Mouse (Mus musculus) intestine, embryonic 15.5 days (tissue): Measurements from ENCODE around the gene Hes3. TPM values are rescaled to one million over a fixed set of nuclear protein-coding genes. Genes with fewer than 3 reads are reported as not detected.

Source experiments
- ATAC-seq: fragments of 200-750 bp; cut with Nextera tagmentation; 2 replicates; pipeline ENCODE4 v1.8.0; 2017; ENCODE audit warnings: moderate TSS enrichment, moderate library complexity
- H3K27ac ChIP-seq: fragments of 300-500 bp; sonication (generic); 2 replicates; pipeline ENCODE4 v1.5.1; 2015; ENCODE audit warnings: mild to moderate bottlenecking, inconsistent platforms
- H3K27me3 ChIP-seq: fragments of 300-500 bp; sonication (generic); replicated peaks from 2 replicates; pipeline ENCODE4 v1.6.1; 2015; ENCODE audit warnings: inconsistent platforms
- H3K36me3 ChIP-seq: fragments of 300-500 bp; sonication (generic); 2 replicates; pipeline ENCODE4 v1.6.1; 2015; ENCODE audit warnings: inconsistent platforms
- H3K4me1 ChIP-seq: fragments of 300-500 bp; sonication (generic); replicated peaks from 2 replicates; pipeline ENCODE4 v1.6.1; 2015; ENCODE audit warnings: inconsistent platforms
- H3K4me2 ChIP-seq: fragments of 300-500 bp; sonication (generic); replicated peaks from 2 replicates; pipeline ENCODE4 v1.6.1; 2015; ENCODE audit warnings: mild to moderate bottlenecking, inconsistent platforms
- H3K4me3 ChIP-seq: fragments of 300-500 bp; sonication (generic); replicated peaks from 2 replicates; pipeline ENCODE4 v1.5.1; 2015; ENCODE audit warnings: inconsistent platforms
- H3K9ac ChIP-seq: fragments of 300-500 bp; sonication (generic); 2 replicates; pipeline ENCODE4 v1.6.1; 2015; ENCODE audit warnings: inconsistent platforms
- H3K9me3 ChIP-seq: fragments of 300-500 bp; sonication (generic); 2 replicates; pipeline ENCODE4 v1.6.1; 2016; ENCODE audit warnings: inconsistent platforms
- WGBS: fragments of 180-500 bp; shearing (Covaris S2); methylation state at CpG from one replicate; pipeline ENCODE4 v1.1.7; 2015; 5-methylcytosine and 5-hydroxymethylcytosine counted together
- polyA plus RNA-seq: library from polyadenylated mRNA; unstranded; fragments of >200 nt; fragmentation: Nextera tagmentation; extraction: Ambion mirVana; gene quantifications from 2 replicates; pipeline ENCODE4 v1.2.1, GENCODE M21; 2015

Hes3 gene
- polyA plus RNA-seq, 1 experiment from 2014 or later = not detected

- Histone ChIP-seq H3K4me2 (no peak overlapping the region), H3K27me3 (no peaks in the 10 kb centered on the region), H3K4me3 (no peak overlapping the region), H3K36me3 (0 out of 2 replicates have a peak, but pooled peaks cover 3% of the 10 kb centered on the region), H3K4me1 (peaks cover 19% of the 10 kb centered on the region), H3K9ac (no peak overlapping the region), H3K27ac (no peak overlapping the region), H3K9me3 (no peaks in the 10 kb centered on the region)
- 90% methylated on average over 9 of the region's 9 CpGs for WGBS
- ATAC-seq = no peak
Measured at GRCm38 (mm10) chr4:152264867-152265568, 26.4 kb downstream of the Hes3 start.

DNA sequence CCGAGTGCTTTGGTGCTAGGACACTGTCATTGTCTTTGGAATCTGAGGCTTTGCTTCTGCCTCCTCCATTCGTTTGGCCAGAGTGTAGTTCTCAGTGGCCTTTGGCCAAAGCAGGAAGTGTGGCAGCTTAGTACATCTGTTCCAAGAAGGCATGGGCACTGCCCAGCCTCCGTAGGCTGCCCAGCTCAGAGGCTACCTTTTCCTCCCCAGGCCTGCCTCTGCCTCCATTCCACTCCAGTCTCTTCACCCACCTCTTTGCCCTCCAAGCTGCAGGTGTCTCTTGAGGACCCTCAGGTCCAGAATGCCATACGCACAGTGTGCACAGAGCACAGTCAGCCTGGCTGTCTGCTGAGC is 27.3 kb downstream of the Hes3 start:
- Histone ChIP-seq H3K9me3 (no peaks in the 10 kb centered on the region), H3K9ac (no peak overlapping the region), H3K4me1 (peaks cover 19% of the 10 kb centered on the region), H3K27me3 (no peaks in the 10 kb centered on the region), H3K4me2 (no peak overlapping the region), H3K4me3 (no peak overlapping the region), H3K27ac (no peak overlapping the region), H3K36me3 (0 out of 2 replicates have a peak, but pooled peaks cover 3% of the 10 kb centered on the region)
- peak; percentile 24 for ATAC-seq
- 48% methylated on average over 4 of the region's 4 CpGs for WGBS

DNA sequence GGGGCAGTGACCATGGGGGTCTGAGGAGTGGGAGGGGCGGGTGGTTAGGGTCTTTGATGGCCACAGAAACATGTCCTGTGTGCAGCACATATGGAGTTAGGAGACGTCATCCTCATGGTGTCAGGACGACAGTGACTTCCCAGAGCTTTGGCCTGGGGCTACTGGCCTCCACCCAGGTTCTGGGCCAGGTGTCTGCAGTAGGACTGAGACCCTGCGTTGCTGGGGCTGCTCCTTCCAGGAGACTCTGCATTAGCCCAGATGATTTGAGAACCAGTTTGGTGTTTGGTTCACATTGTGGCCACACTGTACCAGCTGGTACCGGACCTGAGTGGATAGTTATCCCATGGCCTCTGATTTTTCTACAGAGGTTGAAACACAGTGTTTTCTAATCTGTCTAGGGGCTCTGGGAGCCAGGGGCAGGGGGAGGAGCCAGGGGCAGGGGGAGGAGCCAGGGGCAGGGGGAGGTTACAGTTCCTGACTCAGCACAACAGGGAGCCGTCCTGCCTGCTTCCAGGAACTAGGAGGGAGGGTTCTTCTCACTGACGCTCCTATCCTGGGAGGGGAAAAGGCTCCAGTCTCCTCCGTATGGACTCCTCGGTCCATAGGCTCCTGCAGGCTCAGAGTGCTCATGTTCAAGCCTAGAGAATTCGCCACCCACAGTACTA is 27.8 kb downstream of the Hes3 start:
- peak; percentile 82 for ATAC-seq
- Histone ChIP-seq H3K27me3 (no peaks in the 10 kb centered on the region), H3K4me1 (peaks cover 19% of the 10 kb centered on the region), H3K9ac (no peak overlapping the region), H3K9me3 (no peaks in the 10 kb centered on the region), H3K36me3 (0 out of 2 replicates have a peak, but pooled peaks cover 3% of the 10 kb centered on the region), H3K27ac (no peak overlapping the region), H3K4me2 (no peak overlapping the region), H3K4me3 (no peak overlapping the region)
- 38% methylated on average over 10 of the region's 10 CpGs for WGBS

GRCm38 (mm10) chr4:152263089-152263488 is 28.4 kb downstream of the Hes3 start:
- WGBS = 57% methylated on average over 9 of the region's 9 CpGs
- H3K4me1 ChIP-seq = peaks cover 19% of the 10 kb centered on the region
- no peak for ATAC-seq

DNA sequence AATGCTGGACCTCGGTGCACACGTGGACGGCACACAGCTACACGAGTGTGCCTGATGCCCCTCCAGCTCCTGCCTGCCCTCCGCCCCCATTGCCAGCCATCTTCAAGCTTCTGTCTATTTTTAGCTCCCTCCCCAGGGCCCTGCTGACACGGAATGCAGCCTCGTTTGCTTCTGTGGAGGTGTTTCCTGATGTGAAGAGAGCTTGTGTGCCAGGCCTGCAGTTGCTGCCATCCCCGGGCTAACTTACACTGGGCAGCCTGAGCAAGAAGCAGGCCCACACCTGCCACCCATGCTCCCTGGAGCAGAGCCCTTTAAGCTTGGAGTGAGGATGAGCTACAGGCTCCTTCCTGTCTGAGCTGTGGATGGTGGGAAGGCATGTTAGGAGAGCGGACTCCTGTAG is 29.3 kb downstream of the Hes3 start:
- Histone ChIP-seq H3K4me1 (peaks cover 19% of the 10 kb centered on the region), H3K36me3 (0 out of 2 replicates have a peak, but pooled peaks cover 3% of the 10 kb centered on the region), H3K9me3 (no peaks in the 10 kb centered on the region), H3K27ac (no peak overlapping the region), H3K4me3 (no peak overlapping the region), H3K4me2 (no peak overlapping the region), H3K9ac (no peak overlapping the region), H3K27me3 (no peaks in the 10 kb centered on the region)
- whole genome bisulfite sequencing = 63% methylated on average over 9 of the region's 9 CpGs
- ATAC-seq = no peak

More at GRCm38 (mm10) chr4:152263089-152263488, 28.4 kb downstream of the Hes3 start:
- Histone ChIP-seq H3K27ac (no peak overlapping the region), H3K36me3 (0 out of 2 replicates have a peak, but pooled peaks cover 3% of the 10 kb centered on the region), H3K9me3 (no peaks in the 10 kb centered on the region), H3K9ac (no peak overlapping the region), H3K4me2 (no peak overlapping the region), H3K27me3 (no peaks in the 10 kb centered on the region), H3K4me3 (no peak overlapping the region)

DNA sequence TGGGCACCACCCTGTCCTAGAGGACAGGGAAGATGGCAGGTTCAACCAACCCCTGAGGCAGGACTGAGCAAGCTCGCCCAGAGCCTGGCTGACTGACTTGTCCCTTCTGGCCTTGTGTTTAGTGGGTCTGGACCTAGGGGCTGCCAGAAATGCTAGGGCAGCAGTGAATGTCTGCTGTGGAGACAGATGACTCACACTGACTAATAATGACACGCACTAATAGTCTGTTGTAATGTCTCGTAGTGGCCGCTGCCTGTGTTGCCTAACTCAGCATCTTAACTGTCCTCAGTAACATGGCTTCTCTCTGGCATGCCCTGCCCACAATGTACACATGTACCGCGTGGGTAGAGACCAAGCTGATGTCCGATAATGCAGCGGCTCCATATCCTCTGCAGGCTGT is 31.0 kb downstream of the Hes3 start:
- WGBS = 86% methylated on average over 8 of the region's 8 CpGs
- no peak overlapping the region for H3K9ac ChIP-seq
- no peak for ATAC-seq

GRCm38 (mm10) chr4:152257070-152257469 is 34.4 kb downstream of the Hes3 start:
- Histone ChIP-seq H3K4me2 (no peak overlapping the region), H3K4me1 (no peaks in the 10 kb centered on the region), H3K9ac (no peak overlapping the region), H3K36me3 (0 out of 2 replicates have a peak, but pooled peaks cover 3% of the 10 kb centered on the region), H3K27ac (no peak overlapping the region), H3K4me3 (no peak overlapping the region), H3K9me3 (no peaks in the 10 kb centered on the region), H3K27me3 (no peaks in the 10 kb centered on the region)
- no peak for ATAC-seq
- 46% methylated on average over 6 of the region's 6 CpGs for WGBS

More for the DNA sequence above, 31.0 kb downstream of the Hes3 start:
- no peak overlapping the region for H3K4me2 ChIP-seq
- peaks cover 19% of the 10 kb centered on the region for H3K4me1 ChIP-seq
- 0 out of 2 replicates have a peak, but pooled peaks cover 3% of the 10 kb centered on the region for H3K36me3 ChIP-seq
- H3K27me3 ChIP-seq = no peaks in the 10 kb centered on the region
- H3K4me3 ChIP-seq = no peak overlapping the region
- H3K27ac ChIP-seq = no peak overlapping the region
- no peaks in the 10 kb centered on the region for H3K9me3 ChIP-seq

GRCm38 (mm10) chr4:152253183-152253759 is 38.2 kb downstream of the Hes3 start:
- no peak overlapping the region for H3K27ac ChIP-seq
- 61% methylated on average over 9 of the region's 9 CpGs for WGBS

DNA sequence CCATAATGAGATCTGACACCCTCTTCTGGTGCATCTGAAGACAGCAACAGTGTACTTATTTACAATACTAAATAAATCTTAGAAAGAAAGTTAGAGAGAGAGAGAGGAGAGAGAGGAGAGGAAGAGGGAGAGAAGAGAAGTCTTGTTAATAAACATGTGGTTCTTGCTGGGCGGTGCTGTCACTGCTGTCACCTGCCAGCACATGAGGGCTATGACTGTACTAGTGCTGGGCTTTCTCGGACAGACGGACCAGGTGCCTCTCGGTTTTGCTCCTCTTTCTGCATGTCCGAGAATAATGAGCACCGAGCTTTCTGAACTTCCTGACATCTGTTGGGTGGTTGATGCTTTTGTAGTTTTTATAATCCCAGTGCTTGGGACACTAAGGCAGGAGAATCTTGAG is 40.8 kb downstream of the Hes3 start:
- Histone ChIP-seq H3K4me1 (no peaks in the 10 kb centered on the region), H3K27me3 (no peaks in the 10 kb centered on the region), H3K9ac (no peak overlapping the region), H3K4me2 (no peak overlapping the region), H3K9me3 (no peaks in the 10 kb centered on the region), H3K36me3 (0 out of 2 replicates have a peak, but pooled peaks cover 3% of the 10 kb centered on the region), H3K27ac (no peak overlapping the region), H3K4me3 (no peak overlapping the region)
- ATAC-seq = no peak
- WGBS = 89% methylated on average over 6 of the region's 6 CpGs

More at GRCm38 (mm10) chr4:152253183-152253759, 38.2 kb downstream of the Hes3 start:
- no peak overlapping the region for H3K9ac ChIP-seq
- H3K36me3 ChIP-seq = 0 out of 2 replicates have a peak, but pooled peaks cover 3% of the 10 kb centered on the region
- no peak overlapping the region for H3K4me2 ChIP-seq
- no peak; the same call in 1 of the 2 replicates for ATAC-seq
- H3K4me1 ChIP-seq = no peaks in the 10 kb centered on the region
- H3K4me3 ChIP-seq = no peak overlapping the region
- H3K27me3 ChIP-seq = no peaks in the 10 kb centered on the region
- H3K9me3 ChIP-seq = no peaks in the 10 kb centered on the region

DNA sequence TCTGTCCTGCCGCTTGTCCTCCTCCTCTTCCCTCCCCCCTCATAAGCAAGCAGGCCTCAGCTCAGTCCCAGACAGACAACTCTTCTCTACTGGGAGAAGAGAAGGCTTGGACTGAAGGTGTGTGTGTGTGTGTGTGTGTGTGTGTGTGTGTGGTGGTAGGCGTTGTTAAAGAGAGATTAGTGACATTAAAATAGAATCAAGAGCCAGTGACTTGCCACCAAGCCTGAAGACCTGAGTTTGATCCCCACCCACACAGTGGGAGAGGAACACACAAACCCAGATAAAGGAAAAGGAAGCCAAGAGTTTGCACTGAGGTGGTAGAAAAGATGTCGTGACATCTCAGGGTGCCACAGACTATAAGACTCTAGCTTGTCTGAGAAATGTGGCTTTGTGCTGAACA is 44.3 kb downstream of the Hes3 start:
- Histone ChIP-seq H3K4me2 (no peak overlapping the region), H3K4me1 (no peaks in the 10 kb centered on the region), H3K27me3 (no peaks in the 10 kb centered on the region), H3K36me3 (0 out of 2 replicates have a peak, but pooled peaks cover 3% of the 10 kb centered on the region), H3K4me3 (no peak overlapping the region), H3K9me3 (no peaks in the 10 kb centered on the region), H3K27ac (no peak overlapping the region), H3K9ac (no peak overlapping the region)
- no peak for ATAC-seq
- WGBS = 66% methylated on average over 3 of the region's 3 CpGs

DNA sequence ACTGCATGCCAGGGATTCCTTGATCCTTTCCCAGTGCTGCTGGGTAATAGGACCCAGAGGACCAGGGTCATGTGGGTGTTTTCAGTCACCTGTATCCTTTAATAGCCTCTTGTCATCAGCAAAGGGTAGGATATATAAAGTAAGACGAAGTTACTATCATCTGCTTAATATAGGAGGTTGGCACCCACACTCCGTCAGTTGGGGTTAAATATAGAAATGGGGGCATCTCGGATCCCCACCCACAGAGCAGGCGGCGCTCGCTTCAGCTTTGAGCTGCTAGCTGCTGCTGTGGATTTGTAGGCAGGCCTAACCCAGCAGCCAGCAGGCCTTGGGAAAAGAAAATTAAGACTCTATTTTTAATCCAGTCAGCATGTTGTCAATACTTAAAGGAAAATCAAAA is 45.5 kb downstream of the Hes3 start:
- Histone ChIP-seq H3K9me3 (no peaks in the 10 kb centered on the region), H3K27ac (no peak overlapping the region), H3K4me3 (no peak overlapping the region), H3K4me1 (no peaks in the 10 kb centered on the region), H3K27me3 (no peaks in the 10 kb centered on the region), H3K4me2 (no peak overlapping the region), H3K36me3 (0 out of 2 replicates have a peak, but pooled peaks cover 3% of the 10 kb centered on the region), H3K9ac (no peak overlapping the region)
- WGBS = 87% methylated on average over 6 of the region's 6 CpGs
- ATAC-seq = no peak
